Mouse (Mus musculus): Measurements from ENCODE around the gene Nans.

Gene Nans

GRCm38 (mm10) chr4:46487348-46487747 lies 1.7 kb upstream of the Nans start:
- DNase-seq = peak; percentile 54

- DNase-seq = no peak
These were observed 4.0 kb downstream of the Nans start for GRCm38 (mm10) chr4:46493071-46493470.

GRCm38 (mm10) chr4:46495543-46495942 lies 6.5 kb downstream of the Nans start:
- no peak for DNase-seq

- DNase-seq = peak; percentile 47
These were observed 8.3 kb downstream of the Nans start for GRCm38 (mm10) chr4:46497286-46497892.

GRCm38 (mm10) chr4:46498511-46498910 lies 9.5 kb downstream of the Nans start:
- peak; percentile 60 for DNase-seq

GRCm38 (mm10) chr4:46498976-46499375 lies 9.9 kb downstream of the Nans start:
- no peak for DNase-seq

GRCm38 (mm10) chr4:46502606-46503502 lies 13.8 kb downstream of the Nans start:
- no peak for DNase-seq

GRCm38 (mm10) chr4:46503881-46504280 lies 14.8 kb downstream of the Nans start:
- no peak for DNase-seq

- no peak for DNase-seq
These were observed 16.5 kb downstream of the Nans start for GRCm38 (mm10) chr4:46505361-46506057.

GRCm38 (mm10) chr4:46506801-46507610 lies 18.0 kb downstream of the Nans start:
- peak; percentile 94 for DNase-seq

- peak; percentile 76 for DNase-seq
These were observed 18.9 kb downstream of the Nans start for GRCm38 (mm10) chr4:46507736-46508460.

GRCm38 (mm10) chr4:46520491-46520890 lies 31.4 kb downstream of the Nans start:
- no peak for DNase-seq

- DNase-seq = no peak
These were observed 32.4 kb downstream of the Nans start for GRCm38 (mm10) chr4:46521457-46521856.

- no peak for DNase-seq
These were observed 34.3 kb downstream of the Nans start for GRCm38 (mm10) chr4:46523324-46523723.

- DNase-seq = no peak
These were observed 37.2 kb downstream of the Nans start for GRCm38 (mm10) chr4:46526226-46526625.

GRCm38 (mm10) chr4:46526798-46527557 lies 37.9 kb downstream of the Nans start:
- no peak for DNase-seq

GRCm38 (mm10) chr4:46527558-46527926 lies 38.5 kb downstream of the Nans start:
- DNase-seq = peak; percentile 21

- DNase-seq = no peak
These were observed 40.7 kb downstream of the Nans start for GRCm38 (mm10) chr4:46529722-46530121.

GRCm38 (mm10) chr4:46532511-46532910 lies 43.5 kb downstream of the Nans start:
- DNase-seq = no peak

GRCm38 (mm10) chr4:46532926-46533325 lies 43.9 kb downstream of the Nans start:
- no peak for DNase-seq

All from kidney, adult 11 months (tissue).